Mouse (Mus musculus) monocyte, adult 2 months (primary cell): ENCODE measurements around the gene Hs3st2.
A peak's percentile ranks its signal among the peaks of the same experiment; 100 is the strongest.

Source experiments
- DNase-seq, 2 experiments: peaks; one replicate each; pipeline ENCODE4 v3.0.0; 2022; ENCODE audit warnings: low spot score in 2 of 2, low read depth in 1 of 2

The Hs3st2 gene

GRCm38 (mm10) chr7:121456716-121457115, 65.1 kb downstream of the Hs3st2 start:
- no peak for DNase-seq

- DNase-seq: no peak
These were observed 66.4 kb downstream of the Hs3st2 start for GRCm38 (mm10) chr7:121458075-121458474.

GRCm38 (mm10) chr7:121460626-121461025, 69.0 kb downstream of the Hs3st2 start:
- no peak for DNase-seq

GRCm38 (mm10) chr7:121464441-121464840, 72.8 kb downstream of the Hs3st2 start:
- DNase-seq: no peak

GRCm38 (mm10) chr7:121465111-121465510, 73.5 kb downstream of the Hs3st2 start:
- DNase-seq: no peak

- DNase-seq: no peak
These were observed 74.7 kb downstream of the Hs3st2 start for GRCm38 (mm10) chr7:121466331-121466730.

- DNase-seq: no peak
These were observed 77.8 kb downstream of the Hs3st2 start for GRCm38 (mm10) chr7:121469435-121469834.

GRCm38 (mm10) chr7:121478302-121478701, 86.6 kb downstream of the Hs3st2 start:
- DNase-seq: no peak

GRCm38 (mm10) chr7:121480106-121480505, 88.4 kb downstream of the Hs3st2 start:
- no peak for DNase-seq

GRCm38 (mm10) chr7:121484590-121484989, 92.9 kb downstream of the Hs3st2 start:
- DNase-seq: no peak

- no peak for DNase-seq
These were observed 93.6 kb downstream of the Hs3st2 start for GRCm38 (mm10) chr7:121485266-121485665.

GRCm38 (mm10) chr7:121487291-121487690, 95.6 kb downstream of the Hs3st2 start:
- DNase-seq: no peak

- no peak for DNase-seq
These were observed 97.7 kb downstream of the Hs3st2 start for GRCm38 (mm10) chr7:121489401-121489800.

- DNase-seq: no peak
These were observed 99.9 kb downstream of the Hs3st2 start for GRCm38 (mm10) chr7:121491455-121492005.

GRCm38 (mm10) chr7:121500516-121500915, 108.9 kb downstream of the Hs3st2 start:
- no peak for DNase-seq

- no peak for DNase-seq
These were observed 110.0 kb downstream of the Hs3st2 start for GRCm38 (mm10) chr7:121501666-121502065.

- DNase-seq: no peak
These were observed 125.1 kb downstream of the Hs3st2 start for GRCm38 (mm10) chr7:121516727-121517126.

GRCm38 (mm10) chr7:121517165-121517591, 125.5 kb downstream of the Hs3st2 start:
- peak in 1 of 2 experiments; percentile 3 for DNase-seq

GRCm38 (mm10) chr7:121522125-121522524, 130.5 kb downstream of the Hs3st2 start:
- no peak for DNase-seq

- DNase-seq: no peak
These were observed 137.4 kb downstream of the Hs3st2 start for GRCm38 (mm10) chr7:121529023-121529422.

GRCm38 (mm10) chr7:121533639-121534038, 142.0 kb downstream of the Hs3st2 start:
- DNase-seq: no peak

GRCm38 (mm10) chr7:121534386-121534785, 142.7 kb downstream of the Hs3st2 start:
- no peak for DNase-seq

GRCm38 (mm10) chr7:121535987-121536386, 144.3 kb downstream of the Hs3st2 start:
- no peak for DNase-seq
